Mouse (Mus musculus): Measurements from ENCODE around the gene Tent4b.

GRCm38 (mm10) chr8:88301589-88302437 lies 102.8 kb downstream of the Tent4b start:
- TF ChIP-seq CTCF (IDR thresholded peaks at IDR 0.05; ENCODE audit: low read depth) (no peak), EP300 (optimal IDR thresholded peaks at IDR 0.05) (no peak)

Measured in stomach, postnatal 0 days (tissue).